Mouse (Mus musculus) heart, adult 9 months (tissue): ENCODE data around the gene Eif3a.

Experiments
- DNase-seq, 2 experiments: peaks; one replicate each; pipeline ENCODE4 v3.0.0; 2022; ENCODE audit warnings: low spot score in 2 of 2

Gene Eif3a

DNA sequence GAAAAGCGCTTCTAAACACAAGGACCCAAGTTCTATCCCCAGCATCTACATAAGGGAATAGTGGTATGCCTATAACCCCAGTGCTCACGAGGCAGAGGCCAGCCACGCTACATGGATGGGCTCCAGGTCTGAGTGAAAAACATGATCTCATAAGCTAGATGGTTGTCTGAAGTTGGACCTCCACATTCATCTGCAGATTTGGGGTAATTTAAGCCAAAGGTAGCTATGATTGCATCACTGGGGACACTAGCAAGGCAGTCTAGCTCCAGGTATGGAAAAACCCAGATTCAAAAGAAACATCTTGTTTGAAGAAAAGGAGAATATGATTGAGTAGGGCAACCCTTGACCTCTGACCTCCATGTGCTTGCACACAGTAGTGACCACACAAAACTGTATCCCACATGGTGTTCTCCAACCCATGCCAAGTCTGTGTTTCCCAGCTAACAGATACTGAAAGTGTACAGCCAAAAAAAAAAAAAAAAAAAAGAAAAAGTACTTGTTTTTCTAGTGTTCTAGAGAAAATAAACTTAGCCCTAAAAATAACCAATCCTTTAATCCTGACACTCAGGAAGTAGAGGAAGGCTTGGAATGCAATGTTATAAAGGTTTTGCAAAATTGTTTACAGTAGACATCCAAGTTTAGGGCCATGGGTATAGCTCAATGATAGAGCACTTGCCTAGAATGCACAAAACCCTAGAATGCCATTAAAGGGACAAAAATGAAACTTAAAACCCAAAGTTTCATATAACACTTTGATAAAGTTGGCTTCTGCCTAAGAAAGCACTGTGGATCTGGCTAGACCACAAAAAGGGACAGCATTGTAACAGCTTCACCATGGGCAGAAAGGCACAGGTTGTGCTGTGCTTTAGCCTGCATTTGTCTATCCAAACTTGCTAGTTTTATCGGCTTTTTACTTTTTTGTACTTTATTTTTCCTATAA, 31.3 kb downstream of the Eif3a start:
- no peak for DNase-seq

DNA sequence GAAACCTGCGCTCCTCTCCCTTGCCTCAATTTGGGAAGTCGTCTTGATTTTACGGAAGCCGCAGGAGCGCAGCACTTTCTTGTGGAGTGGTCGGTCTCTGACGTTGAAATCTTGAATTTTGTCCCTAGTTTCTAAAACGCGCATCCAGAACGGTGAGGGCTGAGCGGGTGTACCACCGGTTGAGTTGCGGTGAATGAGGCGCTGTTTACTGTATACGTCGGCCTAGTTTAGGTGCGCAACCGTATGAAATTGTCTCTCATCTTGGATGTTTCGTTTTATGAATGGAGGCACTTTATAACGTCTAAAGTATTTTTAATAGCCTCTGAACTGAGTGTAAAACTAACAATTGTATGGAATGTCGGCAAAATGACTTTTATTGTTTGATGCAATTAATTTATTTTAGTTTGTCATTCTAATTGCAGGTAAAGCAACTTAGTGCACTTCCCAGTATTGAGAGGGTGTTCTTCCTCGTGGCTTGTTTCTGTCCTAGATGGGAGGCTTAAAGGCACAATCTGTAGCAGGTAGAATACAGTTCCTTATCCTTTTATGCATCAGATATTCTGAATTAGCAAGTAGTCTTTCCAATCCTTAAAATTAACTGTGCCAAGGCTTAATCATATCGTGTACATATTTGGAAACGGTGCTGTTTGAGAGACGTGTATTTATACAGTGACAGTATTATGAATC, 33.2 kb downstream of the Eif3a start:
- no peak for DNase-seq

DNA sequence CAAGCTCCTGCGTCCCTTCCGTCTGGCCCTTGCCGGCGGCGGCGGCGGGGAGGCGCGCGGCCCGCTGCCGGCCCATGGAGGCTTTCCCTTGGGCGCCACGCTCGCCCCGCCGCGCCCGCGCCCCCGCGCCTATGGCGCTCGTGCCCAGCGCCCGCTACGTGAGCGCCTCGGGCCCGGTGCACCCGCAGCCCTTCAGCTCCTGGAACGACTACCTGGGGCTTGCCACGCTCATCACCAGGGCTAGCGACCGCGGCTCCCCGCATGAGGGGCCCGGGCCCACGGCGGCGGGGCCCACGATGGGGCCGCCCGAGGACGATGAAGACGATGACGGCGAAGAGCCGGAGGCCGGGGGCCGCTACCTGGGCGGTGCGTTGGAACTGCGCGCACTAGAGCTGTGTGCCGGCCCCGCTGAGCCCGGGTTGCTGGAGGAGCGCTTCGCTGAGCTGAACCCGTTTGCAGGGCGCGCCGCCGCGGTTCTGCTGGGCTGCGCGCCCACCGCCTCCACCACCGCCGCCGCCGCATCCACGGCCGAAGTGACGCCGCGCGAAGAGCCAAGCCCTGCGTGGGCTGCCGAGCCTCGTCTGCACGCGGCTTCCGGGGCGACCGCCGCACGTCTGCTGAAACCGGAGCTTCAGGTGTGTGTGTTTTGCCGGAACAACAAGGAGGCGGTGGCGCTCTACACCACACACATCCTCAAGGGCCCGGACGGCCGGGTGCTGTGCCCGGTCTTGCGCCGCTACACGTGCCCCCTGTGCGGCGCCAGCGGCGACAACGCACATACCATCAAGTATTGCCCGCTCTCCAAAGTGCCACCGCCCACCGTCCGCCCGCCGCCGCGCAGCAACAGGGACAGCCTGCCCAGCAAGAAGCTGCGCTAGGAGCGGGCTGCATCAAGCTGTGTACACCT, 34.0 kb downstream of the Eif3a start:
- DNase-seq = peak in 1 of 2 experiments; percentile 14

DNA sequence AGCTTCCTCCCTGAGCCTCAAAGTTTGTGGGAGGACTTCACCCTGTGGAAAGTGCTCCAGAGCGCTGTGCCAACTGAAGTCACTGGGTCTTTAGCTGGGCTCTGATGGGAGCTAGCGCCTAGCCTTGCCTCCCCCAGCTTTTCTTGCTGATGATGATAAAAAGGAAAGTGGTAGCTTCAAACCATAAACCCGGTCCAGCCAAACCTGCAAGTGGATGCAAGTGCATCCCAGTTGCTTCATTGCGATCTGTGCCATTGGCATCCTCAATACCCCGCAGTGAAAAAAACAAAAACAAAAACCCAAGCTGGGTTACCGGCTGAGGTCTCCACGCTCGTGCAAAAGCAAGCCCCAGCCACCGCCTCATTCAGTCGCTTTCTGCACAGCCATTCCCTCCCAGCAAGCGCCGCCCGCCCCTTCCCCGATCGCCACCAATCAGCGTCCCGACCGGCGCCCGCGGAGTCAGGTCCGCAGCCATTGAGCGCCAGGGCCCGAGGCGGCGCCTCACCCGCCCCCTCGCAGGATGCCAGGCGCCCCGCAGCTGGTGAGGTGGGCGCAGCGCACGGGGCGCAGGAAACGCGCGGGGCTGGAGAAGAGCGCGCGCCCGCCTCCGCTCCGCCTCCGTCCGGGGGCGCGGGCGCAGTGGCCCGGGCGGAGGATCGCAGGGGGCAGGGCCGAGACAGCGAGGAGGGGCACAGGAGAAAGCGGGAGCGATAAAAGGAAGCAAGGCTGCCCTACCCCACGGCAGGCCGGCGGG, 34.8 kb downstream of the Eif3a start, which contains the start of gene Nanos1:
Gene Nanos1 (plus strand): TSS at position 550 of the 754 bp plus-strand sequence.
- peak; percentile 79 to 83 for DNase-seq

DNA sequence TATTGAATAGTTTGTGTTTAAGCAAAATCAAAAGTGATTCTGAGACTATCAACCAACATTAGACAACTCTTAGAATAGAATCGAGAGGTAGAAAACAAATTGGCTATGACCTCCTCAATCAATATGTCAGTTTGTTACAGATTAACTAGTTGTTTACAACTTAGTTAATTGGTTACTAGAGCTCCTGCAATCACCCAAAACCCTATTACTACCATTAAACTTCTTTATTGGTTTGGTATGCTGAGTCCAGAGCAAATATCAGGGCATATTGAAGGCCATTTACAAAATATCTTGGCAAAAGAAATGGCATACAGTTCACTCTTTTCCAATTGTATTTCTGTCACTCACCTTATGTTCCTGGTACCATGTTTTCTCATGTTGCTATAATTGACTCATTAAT, 42.7 kb downstream of the Eif3a start:
- DNase-seq = no peak

DNA sequence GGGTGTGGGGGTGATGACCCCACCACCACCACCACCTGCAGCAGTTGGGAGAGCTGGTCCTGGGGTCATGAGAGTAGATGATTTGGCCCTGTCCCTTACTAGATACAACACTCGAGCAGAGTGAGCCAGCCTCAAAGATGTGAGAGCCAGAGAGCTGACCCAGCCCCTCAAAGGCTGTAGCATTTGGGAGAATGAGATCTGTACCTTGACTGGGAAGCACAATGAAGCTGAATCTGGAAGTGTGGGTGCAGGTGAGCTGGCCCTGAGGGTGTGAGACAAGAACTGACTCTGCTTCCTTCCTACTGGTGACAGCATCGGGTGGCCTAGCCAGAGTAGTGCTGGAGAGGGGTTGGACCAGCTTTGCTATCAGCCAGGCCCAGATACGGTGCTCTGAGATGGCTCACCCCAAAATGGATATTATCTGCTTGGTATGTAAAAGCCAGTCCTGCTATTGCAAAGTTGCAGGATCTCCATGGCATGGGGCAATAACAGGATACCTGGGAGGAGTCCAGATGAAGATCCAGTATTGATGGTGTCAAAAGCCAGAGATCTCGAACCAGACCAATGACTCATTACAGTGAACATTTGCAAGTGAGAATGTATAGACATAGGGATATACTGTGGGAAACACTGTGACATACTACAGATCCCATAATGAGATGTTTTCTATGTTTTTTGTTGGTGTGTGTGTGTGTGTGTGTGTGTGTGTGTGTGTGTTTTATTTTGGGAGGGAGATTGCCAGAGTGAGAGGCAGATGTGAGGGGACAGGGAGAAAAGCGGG, 46.5 kb downstream of the Eif3a start:
- no peak for DNase-seq

DNA sequence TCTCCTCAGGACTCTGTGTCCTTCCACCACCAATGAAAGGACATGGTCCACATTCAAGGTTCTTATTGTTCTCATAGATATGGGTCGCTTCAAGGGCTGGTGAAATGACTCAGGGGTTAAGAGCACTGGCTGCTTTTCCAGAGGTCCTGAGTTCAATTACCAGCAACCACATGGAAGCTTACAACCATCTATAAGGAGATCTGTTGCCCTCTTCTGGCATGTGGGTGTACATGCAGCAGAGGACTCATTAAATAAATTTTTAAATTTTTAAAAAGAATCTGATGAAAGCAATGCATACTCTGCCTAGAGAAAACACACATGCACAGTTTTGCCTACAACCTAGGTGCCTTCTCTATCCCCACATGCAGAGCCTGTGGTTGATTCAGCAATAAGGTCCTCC, 49.9 kb downstream of the Eif3a start:
- no peak for DNase-seq

DNA sequence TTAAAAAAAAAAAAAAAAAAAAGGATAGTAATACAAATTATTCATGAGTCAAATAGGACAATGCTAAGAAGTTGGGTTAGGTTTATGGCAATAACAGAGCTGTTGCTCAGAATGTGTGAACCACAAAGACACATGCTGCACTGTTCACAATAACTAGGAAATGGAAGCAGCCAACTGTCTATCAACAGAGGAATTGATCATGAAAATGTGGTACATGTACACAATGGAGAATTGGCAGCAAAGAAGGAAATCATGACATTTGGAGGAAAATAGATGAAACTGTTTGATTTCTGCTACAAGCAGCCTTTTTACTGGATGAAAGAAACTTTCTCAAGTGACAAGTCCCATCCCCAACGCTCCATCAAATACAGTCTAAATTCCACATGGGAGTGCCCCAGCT, 58.5 kb downstream of the Eif3a start:
- DNase-seq = no peak

DNA sequence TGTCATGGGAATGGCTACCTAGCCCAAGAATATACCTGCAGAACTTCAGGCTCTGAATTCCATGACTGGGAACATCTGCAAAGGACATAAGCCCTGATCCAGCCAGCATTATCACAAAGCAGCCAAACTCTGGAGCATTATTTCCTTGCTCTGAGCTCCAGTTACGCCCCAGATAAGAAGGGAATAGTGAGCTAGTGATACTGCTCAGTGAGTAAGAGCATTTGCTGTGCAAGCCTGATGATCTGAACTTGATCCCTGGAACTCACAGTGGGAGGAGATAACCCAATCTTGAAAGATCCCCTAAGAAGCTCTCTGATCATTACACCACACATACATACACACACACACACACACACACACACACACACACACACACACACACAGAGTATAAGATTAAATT, 59.2 kb downstream of the Eif3a start:
- no peak for DNase-seq

DNA sequence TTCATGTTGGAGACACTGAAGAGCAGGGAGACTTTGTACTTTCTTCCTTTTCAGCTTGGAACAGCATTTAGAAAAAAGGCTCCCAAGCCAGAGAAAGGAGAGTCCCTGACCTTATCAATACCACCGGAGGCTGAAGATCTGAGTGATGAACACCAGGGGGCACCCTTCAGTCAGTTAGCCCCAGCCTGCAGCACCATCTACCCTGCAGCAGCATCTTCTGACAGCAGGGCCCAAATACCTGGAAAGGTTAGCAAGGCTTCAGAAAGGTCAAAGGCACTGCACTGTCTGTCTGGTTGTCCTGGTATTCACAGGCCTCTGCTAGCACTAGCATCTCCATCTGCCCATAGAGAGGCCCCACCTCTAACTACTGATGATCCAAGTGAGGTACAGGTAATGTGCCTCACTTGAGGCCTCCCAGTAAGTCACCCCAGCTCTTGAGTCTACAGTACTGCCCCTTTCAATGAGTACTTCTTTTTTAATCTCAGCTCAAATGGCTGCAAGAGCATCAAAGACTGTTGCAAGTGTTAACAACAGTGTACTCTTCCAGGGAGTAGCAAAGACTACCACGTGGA, 60.1 kb downstream of the Eif3a start:
- DNase-seq = no peak

DNA sequence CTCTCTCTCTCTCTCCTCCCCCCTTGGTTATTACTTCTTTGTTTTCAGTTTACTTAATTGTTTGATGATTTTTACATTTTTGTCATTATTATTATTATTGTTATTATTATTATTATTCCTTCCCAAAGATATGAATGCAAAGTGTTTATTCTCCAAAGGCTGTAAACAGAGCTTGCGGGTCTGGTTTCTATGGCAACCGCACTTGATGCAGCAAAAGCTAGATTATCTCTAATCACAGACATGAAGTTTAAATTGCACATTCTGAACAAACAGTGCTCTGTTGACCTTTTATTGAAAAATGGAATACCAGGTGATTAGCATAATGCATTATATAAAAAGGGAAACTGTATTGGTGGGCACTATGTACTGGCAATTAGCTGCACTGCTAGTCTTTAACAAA, 74.1 kb downstream of the Eif3a start:
- DNase-seq = no peak

DNA sequence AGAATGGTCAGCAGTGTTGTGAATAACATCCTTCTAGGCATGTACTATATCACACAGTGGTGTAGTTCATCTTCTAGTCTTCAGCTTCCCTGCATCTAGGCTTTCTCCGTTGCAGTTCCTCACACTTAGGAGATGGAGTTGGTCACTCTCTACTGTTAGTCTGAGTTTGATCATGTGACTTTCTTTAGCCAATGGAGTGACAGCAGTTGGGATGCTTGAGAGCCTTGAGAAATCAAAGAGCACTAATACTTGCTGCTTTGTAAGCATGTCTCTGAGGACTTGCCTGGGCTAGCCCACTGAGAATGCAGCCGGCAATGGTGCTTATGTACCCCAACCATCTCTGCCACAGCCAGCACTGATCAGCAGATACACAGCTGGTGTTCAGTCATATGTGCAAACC, 77.9 kb downstream of the Eif3a start:
- no peak for DNase-seq
